ENCODE assay signal across 21 mouse cellular contexts in the genomic region with DNA sequence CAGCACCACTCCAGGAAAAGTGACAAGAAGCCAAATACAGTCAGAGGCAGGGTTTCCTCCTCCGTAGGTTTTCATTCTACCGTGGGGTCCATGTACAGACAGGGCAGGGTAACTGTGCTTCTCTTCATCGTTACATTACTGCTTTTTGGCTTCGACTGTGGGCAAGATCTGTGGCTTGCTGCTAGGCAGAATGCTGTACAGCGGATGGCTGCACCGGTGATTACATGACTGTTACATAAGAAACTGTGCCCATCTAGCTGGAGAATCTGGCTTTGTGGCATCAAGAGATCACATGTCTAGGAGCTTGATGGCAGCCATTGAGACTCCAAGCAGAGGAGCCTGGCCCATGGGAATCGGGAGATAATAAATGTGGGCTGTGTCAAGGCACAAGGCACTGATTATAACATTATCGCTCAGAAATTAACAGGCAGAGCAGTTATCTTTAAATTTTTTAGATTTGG. TPM values are rescaled to one million over a fixed set of nuclear protein-coding genes. Genes with fewer than 3 reads are reported as not detected.
A peak's percentile ranks its signal among the peaks of the same experiment; 100 is the strongest.
DNase-seq lines count a peak whose midpoint lies in the region; ATAC-seq and TF ChIP-seq lines count a peak whose summit lies in the region.
"Had no signal": no experiment of that assay in that cellular context is flagged by ENCODE, and none has a peak within 500 bp of the region (broad histone marks: within the 10 kb centered on the region; RNA-seq: fewer than 3 reads in every experiment).

No protein-coding gene starts in this region.

- H3K9me3 ChIP-seq in midbrain, embryonic 13.5 days: no peaks in the 10 kb centered on the region
- H3K9me3 ChIP-seq in midbrain, embryonic 10.5 days (replicated peaks): no peaks in the 10 kb centered on the region
- H3K9me3 ChIP-seq in liver, embryonic 15.5 days (replicated peaks): no peaks in the 10 kb centered on the region
- no peaks in the 10 kb centered on the region for H3K9me3 ChIP-seq in stomach, postnatal 0 days (ENCODE audit: control insufficient read depth, low read length)
- H3K9me3 ChIP-seq: forebrain, embryonic 15.5 days; lung, embryonic 15.5 days had no signal

- no peaks in the 10 kb centered on the region for H3K36me3 ChIP-seq in midbrain, embryonic 13.5 days
- H3K36me3 ChIP-seq in midbrain, embryonic 10.5 days: no peaks in the 10 kb centered on the region
- no peaks in the 10 kb centered on the region for H3K36me3 ChIP-seq in liver, embryonic 15.5 days (replicated peaks)
- no peaks in the 10 kb centered on the region for H3K36me3 ChIP-seq in stomach, postnatal 0 days (ENCODE audit: control insufficient read depth, insufficient read depth, low read length)
- H3K36me3 ChIP-seq: forebrain, embryonic 15.5 days; lung, embryonic 15.5 days had no signal

- no peak for TF ChIP-seq CTCF in gastrocnemius, adult 2 months (IDR thresholded peaks at IDR 0.05)
- TF ChIP-seq CTCF in stomach, postnatal 0 days (IDR thresholded peaks at IDR 0.05; ENCODE audit: low read depth): no peak

- no peak for DNase-seq in gastrocnemius, adult 2 months
- DNase-seq in gastrocnemius, postnatal 14 days: no peak
- DNase-seq in midbrain, embryonic 10.5 days (ENCODE audit: low spot score): no peak
- DNase-seq in stomach, postnatal 0 days (ENCODE audit: low spot score): peak; percentile 11
- no peak for DNase-seq in right cerebral cortex, postnatal 14 days
- no peak for DNase-seq in embryo, embryonic 10.5 days (ENCODE audit: low spot score)
- DNase-seq: cerebellum, adult 8-10 months; gastrocnemius, postnatal 36 days; kidney, postnatal 10 days; left cerebral cortex, postnatal 4 days had no signal

- no peak overlapping the region for H3K4me3 ChIP-seq in gastrocnemius, adult 2 months
- no peak overlapping the region for H3K4me3 ChIP-seq in midbrain, embryonic 13.5 days (replicated peaks)
- no peak overlapping the region for H3K4me3 ChIP-seq in midbrain, embryonic 10.5 days
- H3K4me3 ChIP-seq in liver, embryonic 15.5 days (replicated peaks): no peak overlapping the region
- no peak overlapping the region for H3K4me3 ChIP-seq in stomach, postnatal 0 days (ENCODE audit: low read depth, low read length)
- H3K4me3 ChIP-seq: forebrain, embryonic 15.5 days; lung, embryonic 15.5 days had no signal

- H3K27me3 ChIP-seq in midbrain, embryonic 13.5 days: peaks cover 3% of the 10 kb centered on the region; the same call in 1 of the 2 replicates
- H3K27me3 ChIP-seq in midbrain, embryonic 10.5 days (ENCODE audit: low read depth, poor library complexity, severe bottlenecking): no peaks in the 10 kb centered on the region
- H3K27me3 ChIP-seq in liver, embryonic 15.5 days: 0 out of 2 replicates have a peak, but pooled peaks cover 10% of the 10 kb centered on the region
- no peaks in the 10 kb centered on the region for H3K27me3 ChIP-seq in stomach, postnatal 0 days (ENCODE audit: control insufficient read depth, insufficient read depth, low read length)

- H3K4me2 ChIP-seq in midbrain, embryonic 13.5 days (replicated peaks): no peak overlapping the region
- no peak overlapping the region for H3K4me2 ChIP-seq in liver, embryonic 15.5 days
- H3K4me2 ChIP-seq in stomach, postnatal 0 days (replicated peaks; ENCODE audit: low read depth): no peak overlapping the region
- H3K4me2 ChIP-seq: forebrain, embryonic 15.5 days; lung, embryonic 15.5 days had no signal

- ATAC-seq in midbrain, embryonic 13.5 days: no peak
- no peak for ATAC-seq in liver, embryonic 15.5 days (ENCODE audit: insufficient read depth)
- ATAC-seq in stomach, postnatal 0 days (ENCODE audit: low FRiP score, low TSS enrichment): no peak
- ATAC-seq: forebrain, embryonic 15.5 days; inflammation-experienced regulatory T-cells, adult 6 months had no signal

- peak overlapping the region; percentile 13; the same call in 1 of the 2 replicates for H3K27ac ChIP-seq in gastrocnemius, adult 2 months
- H3K27ac ChIP-seq in midbrain, embryonic 13.5 days: no peak overlapping the region
- H3K27ac ChIP-seq in midbrain, embryonic 10.5 days (replicated peaks): no peak overlapping the region
- no peak overlapping the region for H3K27ac ChIP-seq in liver, embryonic 15.5 days (replicated peaks)
- H3K27ac ChIP-seq in stomach, postnatal 0 days (replicated peaks): no peak overlapping the region
- H3K27ac ChIP-seq: forebrain, embryonic 15.5 days; lung, embryonic 15.5 days had no signal

- TF ChIP-seq EP300 in stomach, postnatal 0 days (optimal IDR thresholded peaks at IDR 0.05): no peak

- 82% methylated on average over 8 of the region's 8 CpGs for WGBS in midbrain, embryonic 13.5 days
- 89% methylated on average over 8 of the region's 8 CpGs for WGBS in midbrain, embryonic 10.5 days
- WGBS in liver, embryonic 15.5 days (ENCODE audit: insufficient replicate concordance): 24% methylated on average over 8 of the region's 8 CpGs
- WGBS in stomach, postnatal 0 days: 67% methylated on average over 8 of the region's 8 CpGs

- peaks cover 10% of the 10 kb centered on the region for H3K4me1 ChIP-seq in midbrain, embryonic 13.5 days (replicated peaks)
- peaks cover 35% of the 10 kb centered on the region for H3K4me1 ChIP-seq in midbrain, embryonic 10.5 days
- H3K4me1 ChIP-seq in liver, embryonic 15.5 days (replicated peaks): peaks cover 31% of the 10 kb centered on the region
- H3K4me1 ChIP-seq in stomach, postnatal 0 days (replicated peaks; ENCODE audit: control insufficient read depth, insufficient read depth): no peaks in the 10 kb centered on the region

- intact Hi-C loops in gastrocnemius, adult 2 months (cut with DNase I): loop anchor here (10.0 kb wide), 1 partner anchor 182 kb away; no protein-coding TSS in a partner anchor
- intact Hi-C loops in gastrocnemius, postnatal 14 days (cut with DNase I; ENCODE audit: low total_unique reads): loop anchor here (10.0 kb wide), 1 partner anchor 152 kb away; no protein-coding TSS in a partner anchor

- 0 out of 2 replicates have a peak overlapping the region, but pooled peaks have one; percentile 10 for H3K9ac ChIP-seq in midbrain, embryonic 13.5 days (replicated peaks)
- H3K9ac ChIP-seq in liver, embryonic 15.5 days: 0 out of 2 replicates have a peak overlapping the region, but pooled peaks have one; percentile 9
- H3K9ac ChIP-seq in stomach, postnatal 0 days (ENCODE audit: low read length): no peak overlapping the region
- H3K9ac ChIP-seq: forebrain, embryonic 15.5 days; lung, embryonic 15.5 days had no signal

RNA-seq across cellular contexts. Expression of a gene that starts 43.8 kb away (rescaled TPM):
- total RNA-seq in gastrocnemius, adult 2 months (2021): not detected
- not detected for total RNA-seq in gastrocnemius, postnatal 14 days (2021)
- not detected in 2 replicates for polyA plus RNA-seq in midbrain, embryonic 13.5 days (2015; fragmentation: Nextera tagmentation; extraction: Ambion mirVana)
- not detected in 2 replicates for polyA plus RNA-seq in midbrain, embryonic 10.5 days (2016; fragmentation: Nextera tagmentation; extraction: Ambion mirVana)
- not detected in 2 replicates for polyA plus RNA-seq in liver, embryonic 15.5 days (2015; fragmentation: Nextera tagmentation; extraction: Ambion mirVana)
- 0.04 TPM in 1 of 2 replicates, not detected in the other for polyA plus RNA-seq in stomach, postnatal 0 days (2015; fragmentation: Nextera tagmentation; extraction: Ambion mirVana)
- total RNA-seq: gastrocnemius, postnatal 36 days; layer of hippocampus, postnatal 10 days; left cerebral cortex, postnatal 4 days; monocyte, adult 5-6 weeks had no signal
- polyA plus RNA-seq: C2C12; embryonic facial prominence, embryonic 11.5 days; forebrain, embryonic 15.5 days; heart, embryonic 14.5 days; inflammation-experienced regulatory T-cells, adult 6 months; lung, embryonic 15.5 days; small intestine, adult 2 months had no signal
